Mouse (Mus musculus) T-helper 17 cell (primary cell): Measurements from ENCODE around the gene Lgi2.

ENCODE experiments used
- in situ Hi-C, 2 experiments: fragments of 300-600 bp; cut with MboI, MseI; formaldehyde crosslinking; loops; 1 replicate in 1 of 2; 2 replicates in 1 of 2; pipeline ENCODE4 v1.15.1; 2025; ENCODE audit warnings: high pct_unique_total_duplicates in 2 of 2

Gene Lgi2

DNA sequence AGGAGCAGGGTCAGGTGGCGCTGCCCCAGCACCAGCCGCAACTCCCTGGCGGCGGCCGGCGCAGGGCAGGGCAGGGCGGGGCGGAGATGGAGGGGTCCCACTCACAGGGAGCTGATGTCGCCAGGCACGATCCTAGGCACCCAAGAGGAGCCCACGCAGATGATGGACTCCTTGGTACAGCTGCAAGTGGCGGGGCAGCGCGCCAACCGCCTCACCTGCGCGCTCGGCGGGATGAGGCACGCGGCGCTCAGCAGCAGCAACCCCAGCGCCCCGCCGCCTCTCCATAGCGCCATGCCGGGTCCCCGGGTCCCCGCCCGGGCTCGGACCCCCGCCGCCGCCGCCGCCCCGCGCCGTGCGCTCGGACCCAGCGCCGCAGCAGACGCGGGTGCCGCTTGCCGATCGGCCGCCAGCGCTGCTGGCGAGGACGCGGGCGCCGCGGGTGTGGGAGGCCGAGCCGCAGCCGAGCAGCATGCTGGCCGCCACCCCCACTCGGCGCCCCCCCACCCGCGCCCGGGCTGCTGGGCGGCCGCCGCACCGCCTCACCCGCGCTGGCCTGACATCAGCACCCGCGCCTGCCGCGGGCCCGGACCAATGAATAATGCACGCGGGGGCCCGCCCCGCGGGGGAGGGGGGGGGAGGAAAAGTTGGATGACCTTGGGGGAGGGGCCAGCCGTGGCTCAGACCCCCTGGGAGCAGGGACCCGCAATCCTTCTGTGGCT, at the start of gene Lgi2:
TSS of gene Lgi2 (minus strand) at position 650 of the 719 bp plus-strand sequence.
- in situ Hi-C loops = no loop called here

DNA sequence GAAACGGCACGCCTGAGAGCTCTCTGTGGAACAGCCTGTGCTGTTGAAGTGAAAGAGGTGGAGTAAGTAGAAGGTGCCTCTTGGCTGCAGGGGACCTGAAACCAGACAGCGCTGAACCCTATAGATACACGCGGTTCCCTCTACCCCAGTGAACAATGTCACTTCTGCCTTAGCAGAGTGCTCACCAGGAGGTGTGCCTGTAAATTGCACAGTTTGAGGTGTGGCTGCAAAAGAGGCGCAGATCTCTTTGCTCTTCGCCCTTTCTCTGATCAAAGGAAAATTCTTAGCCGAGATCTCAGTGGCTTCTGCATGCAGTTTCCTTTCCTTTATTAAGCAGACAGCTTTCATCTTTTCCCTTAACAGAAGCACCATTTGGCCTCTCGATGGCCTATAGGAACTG, 49.2 kb upstream of the Lgi2 start:
- in situ Hi-C loops = no loop called here

- in situ Hi-C loops = no loop called here
Measured at GRCm38 (mm10) chr5:52614686-52615085, 48.4 kb upstream of the Lgi2 start.

DNA sequence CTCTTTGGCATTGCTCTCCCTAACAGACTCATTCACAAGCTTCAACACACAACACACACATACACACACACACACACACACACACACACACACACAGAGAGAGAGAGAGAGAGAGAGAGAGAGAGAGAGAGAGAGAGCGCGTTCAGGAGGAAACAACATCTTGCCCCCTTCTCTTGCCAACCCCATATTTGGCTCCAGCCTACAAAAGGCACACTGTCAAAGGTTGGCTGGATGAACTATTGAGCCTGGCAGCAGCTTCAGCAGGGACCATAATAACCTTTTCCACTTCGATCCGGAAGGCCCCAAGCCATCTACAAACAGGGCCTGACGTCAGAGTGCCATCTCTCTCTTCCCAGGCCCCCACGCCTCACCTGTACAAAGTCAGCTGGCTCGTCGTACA, 46.5 kb upstream of the Lgi2 start:
- in situ Hi-C loops = no loop called here

- in situ Hi-C loops = no loop called here
Measured at GRCm38 (mm10) chr5:52611315-52611895, 45.1 kb upstream of the Lgi2 start.

DNA sequence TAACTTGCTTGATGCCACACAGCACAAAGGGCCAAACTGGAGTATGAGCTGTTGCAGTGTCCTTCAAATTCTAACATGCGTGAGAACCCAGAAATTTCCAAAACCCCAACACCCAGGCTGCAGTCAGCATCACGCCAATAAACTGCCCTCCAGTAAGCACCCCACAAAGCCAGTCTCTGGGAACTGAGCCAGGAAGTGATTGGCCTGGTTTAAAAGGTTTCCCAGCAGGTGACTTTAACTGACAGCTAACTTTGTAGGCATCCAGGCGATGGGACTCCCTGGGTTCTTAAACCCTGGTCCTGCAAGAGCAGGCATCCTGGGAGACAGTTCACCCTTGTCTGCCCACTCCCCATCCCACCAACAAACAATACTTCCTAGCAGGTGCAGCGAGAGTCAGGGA, 44.0 kb upstream of the Lgi2 start:
- in situ Hi-C loops = no loop called here

GRCm38 (mm10) chr5:52609672-52610071, 43.4 kb upstream of the Lgi2 start:
- in situ Hi-C loops = no loop called here

DNA sequence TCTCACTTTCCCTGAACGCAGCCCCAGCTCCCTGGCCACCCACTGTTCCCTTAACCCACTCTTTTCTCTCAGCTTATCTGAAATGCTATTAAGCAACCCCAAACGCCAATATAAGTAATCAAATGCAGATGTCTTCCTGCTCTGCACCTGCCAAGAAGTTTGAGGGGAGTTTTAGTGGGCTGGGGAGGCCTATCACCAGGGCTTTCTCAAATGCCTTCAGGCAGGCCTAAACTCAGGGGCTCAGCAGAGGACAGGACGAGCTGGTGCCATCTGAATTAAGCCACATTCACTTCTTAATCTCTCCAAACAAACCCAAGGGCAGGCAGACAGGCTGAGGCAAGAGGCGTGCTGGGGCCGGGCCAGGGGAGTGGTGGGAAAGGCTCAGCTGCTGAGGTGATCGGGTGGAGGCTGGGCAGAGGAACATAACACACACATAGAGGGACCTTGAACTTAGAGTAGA, 38.4 kb upstream of the Lgi2 start:
- in situ Hi-C loops = no loop called here

DNA sequence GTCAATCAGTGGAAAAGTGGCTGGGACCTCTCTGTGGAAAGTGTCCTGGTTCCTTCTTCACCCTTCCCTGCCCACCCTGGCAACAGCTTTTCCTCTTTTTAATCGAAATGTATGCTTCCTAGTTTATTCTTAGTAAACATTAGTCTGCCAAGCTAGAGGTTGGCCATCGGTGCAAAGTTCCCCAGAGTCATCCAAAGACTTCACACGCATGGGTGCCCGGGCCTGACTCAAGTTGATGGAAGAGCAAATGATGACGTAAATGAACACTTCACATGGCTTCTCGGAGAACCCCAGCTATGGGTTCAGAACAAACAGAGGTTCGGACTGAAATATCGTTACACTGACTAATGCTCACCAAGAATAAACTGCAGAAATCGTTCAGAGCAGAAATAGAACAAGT, 24.4 kb upstream of the Lgi2 start:
- in situ Hi-C loops = no loop called here

DNA sequence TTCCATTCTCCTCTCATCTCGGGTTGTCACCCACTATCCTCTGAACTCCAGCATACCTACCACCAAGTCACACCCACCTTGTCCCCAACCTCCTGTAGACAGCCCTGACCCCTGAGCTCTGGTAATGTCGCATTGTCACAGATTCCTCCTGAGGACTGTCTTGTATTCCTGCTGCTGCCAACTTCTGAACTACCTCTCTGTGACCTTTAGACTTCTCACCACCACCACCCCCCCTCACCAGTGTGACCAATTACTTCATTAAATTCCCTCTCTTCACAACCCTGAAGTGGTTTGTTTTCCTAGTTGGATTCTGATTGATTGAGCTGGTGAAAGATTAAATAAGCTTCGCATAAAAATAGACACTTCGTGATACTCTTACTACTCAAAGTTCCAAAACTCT, 22.4 kb upstream of the Lgi2 start:
- in situ Hi-C loops = no loop called here

DNA sequence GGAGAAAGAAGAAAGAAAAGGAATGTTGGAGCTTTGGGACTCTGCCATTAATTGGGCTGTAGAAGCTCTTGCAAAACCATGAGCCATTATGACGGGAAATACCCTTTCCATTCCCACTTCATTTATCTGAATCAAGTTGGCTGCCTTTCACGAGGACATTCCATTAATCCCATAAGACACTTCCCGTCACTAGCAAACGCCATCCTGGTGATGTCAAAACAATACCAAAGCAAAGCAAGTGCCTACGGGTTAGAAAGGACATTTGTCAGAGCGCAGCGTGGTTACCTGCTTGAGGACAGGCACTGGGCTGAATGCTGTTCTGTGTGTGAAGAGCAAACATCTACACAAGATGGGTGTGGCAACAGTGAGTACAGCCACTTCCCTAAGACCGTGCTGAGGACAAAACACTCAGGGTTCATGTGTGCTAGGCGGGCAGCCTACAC, 21.1 kb upstream of the Lgi2 start:
- in situ Hi-C loops = no loop called here

DNA sequence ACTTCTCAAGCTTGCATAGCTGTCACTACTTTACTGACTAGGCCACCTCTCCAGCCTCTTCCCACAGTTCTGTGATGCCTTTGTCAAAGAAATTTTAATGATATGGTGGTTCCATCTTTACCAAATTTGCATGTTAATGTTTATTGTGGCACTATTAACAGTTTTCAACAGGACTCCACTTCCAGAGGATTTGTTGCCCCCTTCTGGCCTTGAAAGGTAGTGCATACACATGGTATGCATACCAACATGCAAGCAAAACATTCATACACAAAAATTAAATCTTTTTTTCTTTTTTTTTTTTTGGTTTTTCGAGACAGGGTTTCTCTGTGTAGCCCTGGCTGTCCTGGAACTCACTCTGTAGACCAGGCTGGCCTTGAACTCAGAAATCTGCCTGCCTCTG, 6.3 kb upstream of the Lgi2 start:
- in situ Hi-C loops = no loop called here

DNA sequence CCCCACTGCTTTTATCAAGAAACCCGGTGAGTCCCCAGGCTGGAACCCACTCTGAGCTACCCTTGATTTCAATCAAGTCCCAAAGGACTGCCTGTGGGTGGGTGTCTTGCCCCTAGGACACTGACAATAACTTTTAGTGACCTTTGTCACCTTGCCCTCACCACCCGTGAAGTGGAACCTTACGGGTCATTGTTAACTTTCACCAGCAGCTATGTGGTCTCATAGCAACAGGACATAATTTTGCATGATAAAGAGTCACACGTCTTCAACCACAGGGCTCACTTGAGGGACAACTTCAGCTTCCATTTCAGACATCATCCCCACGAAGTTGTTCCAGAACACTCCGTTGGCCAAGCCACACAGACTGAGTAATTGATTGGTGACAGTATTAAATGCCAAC, 4.5 kb upstream of the Lgi2 start:
- in situ Hi-C loops = no loop called here

- in situ Hi-C loops = no loop called here
Measured at GRCm38 (mm10) chr5:52565214-52565812, 949 bp downstream of the Lgi2 start.

- in situ Hi-C loops = no loop called here
Measured at GRCm38 (mm10) chr5:52564351-52564750, 1.9 kb downstream of the Lgi2 start.

DNA sequence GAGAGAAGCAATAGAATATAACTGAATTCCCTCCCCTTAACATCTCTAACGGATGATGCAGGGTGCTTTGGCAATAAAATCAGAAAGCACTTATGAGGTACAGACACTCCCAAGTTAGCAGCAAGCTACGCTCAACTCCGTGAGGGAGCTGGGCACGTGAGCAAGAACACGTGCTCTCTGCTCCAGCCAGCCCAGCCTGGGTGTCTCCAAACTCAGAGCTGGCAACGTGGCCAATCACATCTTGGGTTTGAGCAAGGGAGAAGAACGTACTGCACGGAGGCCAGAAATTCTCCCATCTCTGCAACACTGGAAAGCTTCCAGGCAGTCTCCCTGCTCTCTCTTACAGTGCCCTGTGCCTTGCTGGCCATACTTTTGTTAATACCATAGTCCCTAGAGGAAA, 6.0 kb downstream of the Lgi2 start:
- in situ Hi-C loops = no loop called here

GRCm38 (mm10) chr5:52555526-52555925, 10.7 kb downstream of the Lgi2 start:
- in situ Hi-C loops = no loop called here

DNA sequence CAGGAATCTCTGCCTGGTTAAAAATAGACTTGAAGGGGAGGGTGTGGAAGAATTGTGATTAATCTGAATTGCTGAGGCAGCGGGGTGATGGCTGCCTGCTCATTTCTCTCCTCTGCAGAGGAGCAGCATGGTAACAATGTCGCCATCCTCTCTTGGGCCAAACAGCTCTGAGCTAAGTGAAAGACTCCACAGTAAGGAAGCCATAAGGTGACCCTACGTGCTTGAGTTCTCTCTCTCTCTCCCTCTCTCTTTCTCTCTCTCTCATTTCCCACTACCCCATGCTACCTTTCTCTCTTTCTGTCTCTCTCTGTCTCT, 15.0 kb downstream of the Lgi2 start:
- in situ Hi-C loops = no loop called here

GRCm38 (mm10) chr5:52550613-52551317, 15.5 kb downstream of the Lgi2 start:
- in situ Hi-C loops = no loop called here

DNA sequence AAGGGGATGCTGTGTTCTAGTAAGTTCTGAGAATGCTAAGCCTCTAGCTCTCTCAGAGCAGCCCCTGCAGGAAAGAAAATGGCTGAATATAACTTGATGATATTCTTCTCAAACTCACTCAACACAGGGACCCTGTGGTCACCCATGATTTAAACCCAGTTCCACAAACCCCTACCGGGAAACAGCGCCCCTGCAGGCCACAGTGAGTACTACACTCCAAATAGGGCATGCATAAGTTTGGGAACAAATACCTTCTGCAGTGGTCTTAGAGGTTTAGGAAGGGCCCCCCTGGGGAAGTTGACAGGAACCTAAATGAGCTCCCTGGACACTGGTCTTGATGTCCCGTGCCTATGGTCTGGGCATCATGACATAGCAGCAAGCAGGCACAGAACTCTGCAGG, 19.3 kb downstream of the Lgi2 start:
- in situ Hi-C loops = no loop called here

DNA sequence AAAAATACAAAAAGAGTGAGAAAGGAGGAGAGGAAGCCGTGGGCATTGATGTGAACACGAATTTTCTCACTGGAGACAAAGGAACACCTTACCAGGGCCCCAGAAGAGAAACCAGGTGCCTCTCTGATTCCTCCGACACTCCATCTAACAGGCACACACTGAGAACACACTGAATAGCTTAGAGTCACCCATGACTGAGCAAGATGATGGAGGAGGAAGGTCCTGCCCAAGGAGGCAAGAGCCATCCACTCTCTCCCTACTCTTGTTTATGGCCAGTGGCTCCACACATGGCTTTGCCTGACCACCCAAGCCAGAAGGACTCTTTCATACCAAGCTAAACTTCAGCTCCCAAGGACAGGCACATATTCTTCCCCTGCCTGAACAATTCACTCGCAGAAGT, 22.5 kb downstream of the Lgi2 start:
- in situ Hi-C loops = no loop called here

- in situ Hi-C loops = no loop called here
Measured at GRCm38 (mm10) chr5:52540186-52540585, 26.1 kb downstream of the Lgi2 start.

DNA sequence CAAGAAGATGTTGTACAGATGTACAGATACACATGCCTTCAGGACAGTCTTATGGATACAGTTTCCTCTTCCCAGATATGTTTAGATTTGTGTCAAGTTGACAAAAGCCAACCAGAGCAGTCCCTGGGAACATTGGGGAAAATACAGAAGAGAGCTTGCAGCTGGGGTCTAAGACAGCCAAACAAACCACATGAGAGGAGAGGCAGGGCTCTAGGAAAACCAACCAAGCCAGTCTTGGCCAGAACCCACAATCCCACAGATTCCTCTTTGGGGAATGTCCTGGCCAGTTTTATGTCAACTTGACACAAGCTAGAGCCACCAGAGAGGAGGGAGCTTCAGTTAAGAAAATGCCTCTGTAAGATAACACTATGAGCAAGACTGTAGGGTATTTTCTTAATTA, 26.8 kb downstream of the Lgi2 start:
- in situ Hi-C loops = no loop called here
